Mouse (Mus musculus) ovary, postnatal 36 days (tissue): ENCODE data around the gene Tubb2a.
"Not testable (repeated sequence)": the region's sequence is repeated elsewhere in the genome, so short reads cannot be mapped to it uniquely, and the experiment has no call there.

Experiments
- DNase-seq: peaks from one replicate; pipeline ENCODE4 v3.0.0; 2022; ENCODE audit warnings: low spot score, mixed read lengths

The Tubb2a gene

DNA sequence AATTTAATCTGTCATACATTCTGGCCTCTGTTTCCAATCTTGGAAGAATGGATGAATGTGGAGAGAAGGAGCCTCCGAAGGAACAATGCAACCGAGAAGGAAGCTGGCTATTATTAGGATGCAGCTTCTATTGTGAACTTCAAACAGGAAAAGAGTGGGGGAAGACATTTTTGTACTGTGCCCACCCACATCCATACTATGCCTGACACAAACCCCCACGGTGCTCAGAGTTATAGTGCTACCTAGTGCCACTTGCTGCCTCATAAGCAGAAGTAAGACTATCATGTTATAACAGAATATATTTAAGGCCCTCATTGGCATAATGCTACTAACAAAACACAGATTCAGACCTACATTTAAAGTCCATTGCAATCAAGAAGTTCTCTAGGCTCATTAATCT, 11.6 kb upstream of the Tubb2a start:
- no peak for DNase-seq

DNA sequence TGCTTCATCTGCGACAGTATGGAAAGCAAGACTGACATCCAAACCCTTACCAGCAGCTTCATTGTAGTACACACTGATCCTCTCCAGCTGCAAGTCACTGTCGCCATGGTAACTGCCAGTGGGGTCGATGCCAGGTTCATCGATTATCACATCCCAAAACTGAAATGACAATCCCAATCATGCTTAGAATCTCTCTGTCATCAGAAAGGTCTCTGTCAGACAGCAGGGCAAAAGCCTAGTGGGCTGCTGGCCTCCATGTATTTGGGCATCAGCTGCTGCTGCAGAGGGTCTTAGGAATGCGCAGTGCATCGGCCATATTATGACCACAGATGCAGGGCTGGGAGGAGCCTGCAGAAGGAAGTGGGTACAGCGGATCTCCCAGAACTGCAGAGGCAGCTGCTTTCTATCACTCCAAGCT, 11.1 kb upstream of the Tubb2a start:
- DNase-seq: no peak

DNA sequence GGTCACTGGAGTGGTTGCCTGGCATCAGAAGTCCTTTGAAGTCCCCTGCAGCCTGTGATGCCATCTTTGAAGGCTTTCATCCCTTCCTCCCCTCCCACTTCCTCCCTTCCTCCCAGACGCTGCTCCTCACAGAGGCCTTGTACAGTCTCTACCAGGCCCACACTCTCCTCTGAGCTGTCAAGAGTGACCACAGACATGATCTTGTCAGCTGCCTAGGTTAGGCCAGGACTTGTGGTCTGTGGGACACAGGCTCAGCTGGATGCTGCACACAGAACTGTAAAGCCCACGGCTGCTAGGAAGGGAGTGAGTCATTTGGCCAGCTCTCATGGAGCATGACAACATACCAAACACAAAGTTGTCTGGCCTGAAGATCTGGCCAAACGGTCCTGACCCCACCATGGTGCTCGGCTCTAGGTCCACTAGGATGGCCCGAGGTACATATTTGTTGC, 10.4 kb upstream of the Tubb2a start:
- not testable (repeated sequence) for DNase-seq

DNA sequence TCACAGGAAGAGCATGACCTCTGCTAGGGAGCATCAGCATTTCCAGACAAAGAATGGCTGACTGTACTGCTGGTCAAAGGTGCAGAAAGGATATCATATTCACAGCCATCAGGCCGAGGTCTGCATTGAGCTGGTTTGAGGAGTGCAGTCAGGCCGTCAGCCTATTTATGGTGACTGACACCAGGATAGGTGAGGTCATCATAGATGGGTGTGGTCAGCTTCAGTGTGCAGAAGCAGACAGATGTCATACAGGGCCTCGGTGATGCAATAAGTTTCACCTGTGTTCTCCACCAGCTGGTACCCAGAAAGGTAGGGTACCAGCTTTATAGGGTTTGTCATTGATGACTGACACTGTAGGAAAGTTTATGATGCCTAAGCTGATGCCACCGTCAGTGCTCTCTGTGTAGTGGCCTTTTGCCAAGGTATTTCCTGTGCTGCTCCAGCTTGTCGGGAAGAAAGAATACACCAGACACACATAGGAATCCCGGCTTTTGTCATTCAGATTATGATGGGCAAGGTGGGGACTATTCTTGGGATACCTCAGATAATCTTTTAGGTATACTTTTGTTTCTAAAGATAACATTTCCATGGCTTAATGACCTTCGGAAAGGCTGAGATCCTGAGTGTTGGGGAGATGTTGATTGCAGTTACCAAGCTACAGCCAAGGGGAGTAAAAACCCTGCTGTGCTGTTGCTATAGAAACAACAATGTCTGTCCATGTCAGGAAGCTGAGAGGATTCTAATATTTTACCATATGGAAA, 9.4 kb upstream of the Tubb2a start:
- no peak for DNase-seq

DNA sequence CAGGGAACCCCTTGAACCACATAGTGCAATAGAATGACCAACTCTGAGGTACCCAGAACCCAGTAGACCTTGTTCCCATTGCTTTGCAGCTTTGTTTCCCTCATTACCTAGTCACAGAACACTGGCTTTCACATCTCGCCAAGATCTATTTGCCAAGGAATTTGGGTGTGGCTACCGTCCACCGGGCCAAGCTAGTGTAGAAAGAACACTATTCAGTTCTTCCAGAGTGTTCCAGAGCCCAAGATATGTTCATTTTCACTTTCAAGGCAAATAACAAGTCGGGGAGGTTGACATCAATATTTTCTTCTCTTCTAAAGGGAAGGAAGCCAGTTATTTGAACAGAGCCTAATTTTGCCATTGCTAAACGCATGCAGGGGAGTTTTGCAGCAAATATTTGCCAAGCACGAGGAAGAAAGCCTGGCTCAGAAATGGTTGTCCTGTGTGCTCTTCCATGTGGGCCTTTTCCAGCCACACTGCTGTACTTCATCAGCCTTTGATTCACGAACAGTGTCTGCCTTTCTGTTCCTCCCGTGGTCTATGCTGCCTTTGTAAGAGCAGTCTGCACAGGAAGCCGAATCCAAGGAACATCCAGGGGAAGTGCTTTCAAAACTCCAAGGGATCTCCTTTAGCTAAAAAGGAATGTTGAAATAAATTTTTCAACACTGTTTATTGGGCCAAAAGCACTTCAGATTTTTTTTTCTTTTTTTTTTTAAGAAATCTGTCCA, 6.4 kb upstream of the Tubb2a start:
- DNase-seq: no peak

DNA sequence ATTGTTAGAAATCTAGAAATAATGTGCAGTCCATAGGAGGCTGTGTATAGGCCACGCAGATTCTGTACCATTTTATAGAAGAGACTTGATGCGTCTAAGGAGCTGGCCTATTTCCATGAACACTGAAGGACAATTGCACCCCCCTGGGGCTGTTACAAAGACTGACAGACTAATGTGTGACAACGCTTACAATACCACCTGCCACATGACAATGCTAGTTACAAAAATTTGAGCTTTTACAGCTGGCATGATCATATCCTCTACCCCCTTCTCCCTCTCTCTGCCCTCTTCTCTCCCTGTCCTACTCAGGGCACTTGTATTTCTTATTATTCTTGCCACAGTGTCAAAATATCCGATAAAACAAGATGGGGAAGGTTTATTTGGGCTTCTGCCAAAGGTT, 4.1 kb upstream of the Tubb2a start:
- DNase-seq: no peak

DNA sequence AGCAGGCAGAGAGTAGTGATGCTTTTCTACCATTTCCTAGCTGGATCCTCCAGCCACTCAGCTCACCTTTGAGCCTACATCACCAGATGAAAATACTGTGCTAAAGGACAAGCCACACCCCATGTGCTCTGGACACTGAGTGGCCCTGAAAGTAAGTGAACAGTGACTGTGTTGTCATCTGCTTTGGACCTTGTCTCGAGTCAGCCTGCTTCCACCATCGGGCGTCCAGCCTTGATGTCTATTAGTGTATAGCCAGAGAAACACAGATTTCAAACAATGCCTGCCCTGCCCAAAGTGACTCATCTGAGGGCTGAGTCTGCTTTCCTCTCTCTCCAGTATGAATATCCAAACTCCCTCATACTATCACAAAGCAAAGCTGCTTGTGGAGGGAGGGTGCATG, 2.0 kb upstream of the Tubb2a start:
- DNase-seq: no peak

DNA sequence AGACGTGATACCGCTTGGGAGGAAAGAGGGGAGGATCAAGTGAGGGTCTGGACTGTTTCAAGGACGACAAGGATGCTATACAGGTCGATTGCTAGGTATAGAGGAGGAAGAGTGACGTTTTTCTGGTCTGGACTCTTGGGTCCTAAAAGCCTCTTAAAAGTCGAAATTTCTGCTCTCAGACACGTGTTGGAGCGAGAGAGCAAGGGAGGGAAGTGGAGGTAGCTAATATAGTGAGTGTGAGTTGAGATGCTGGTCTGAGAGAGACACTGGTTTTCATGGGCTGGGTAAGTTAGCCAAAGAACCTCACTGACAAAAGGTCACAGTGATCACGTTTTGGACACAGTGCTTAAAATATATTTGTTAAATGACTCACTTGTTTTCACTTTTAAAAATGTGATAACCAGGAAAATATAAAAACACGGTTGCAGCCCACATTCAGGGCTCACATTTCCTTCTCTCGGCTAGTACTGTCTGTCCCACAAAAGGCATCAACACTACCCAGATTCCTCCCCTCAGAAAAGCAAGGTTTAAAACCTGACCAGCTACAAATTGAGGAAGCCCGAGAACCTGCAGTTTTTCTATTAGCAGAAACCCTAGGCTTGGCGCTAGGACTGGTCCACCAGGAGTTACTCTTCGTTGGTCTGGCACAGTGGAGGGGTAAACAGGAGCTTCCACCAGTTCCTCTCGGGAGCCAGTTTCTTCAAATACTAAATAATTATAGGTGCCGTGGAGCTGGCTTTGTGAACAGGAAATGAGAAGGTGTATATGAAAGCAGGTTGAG, 883 bp upstream of the Tubb2a start:
- DNase-seq: no peak

DNA sequence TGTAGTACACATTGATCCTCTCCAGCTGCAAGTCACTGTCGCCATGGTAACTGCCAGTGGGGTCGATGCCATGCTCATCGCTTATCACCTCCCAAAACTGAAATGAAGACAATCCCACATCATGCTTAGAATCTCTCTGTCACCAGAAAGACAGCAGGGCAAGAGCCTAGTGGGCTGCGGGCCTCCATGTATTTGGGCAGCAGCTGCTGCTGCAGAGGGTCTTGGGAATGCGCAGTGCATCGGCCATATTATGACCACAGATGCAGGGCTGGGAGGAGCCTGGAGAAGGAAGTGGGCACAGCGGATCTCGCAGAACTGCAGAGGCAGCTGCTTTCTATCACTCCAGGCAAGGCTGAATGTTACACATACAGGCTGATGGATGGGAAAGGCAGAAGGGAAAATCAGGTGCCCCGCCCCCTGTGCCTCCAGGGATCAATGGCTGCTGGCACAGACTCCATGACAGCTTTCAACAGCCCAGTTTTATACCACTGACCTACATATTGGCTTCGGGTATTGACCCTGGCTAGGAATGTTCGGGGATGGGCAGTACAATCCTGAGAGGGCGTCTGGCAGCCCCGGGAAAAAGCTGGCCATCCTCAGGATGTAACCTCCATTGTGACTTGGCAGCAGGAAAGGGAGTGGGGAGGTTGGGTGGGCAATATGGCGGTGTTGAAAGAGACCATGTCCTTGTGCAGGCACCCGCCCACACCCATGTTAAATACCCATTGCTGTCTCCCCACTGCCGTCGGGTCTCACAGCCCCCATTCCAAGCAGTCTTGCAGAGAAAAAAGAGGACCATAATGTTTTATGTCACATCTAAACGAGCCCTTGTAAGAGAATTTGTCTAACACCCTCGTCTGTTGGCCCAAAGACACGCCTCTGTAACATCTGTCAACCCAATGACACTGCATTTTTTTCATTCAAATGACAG, 981 bp downstream of the Tubb2a start:
- peak; percentile 21 for DNase-seq

DNA sequence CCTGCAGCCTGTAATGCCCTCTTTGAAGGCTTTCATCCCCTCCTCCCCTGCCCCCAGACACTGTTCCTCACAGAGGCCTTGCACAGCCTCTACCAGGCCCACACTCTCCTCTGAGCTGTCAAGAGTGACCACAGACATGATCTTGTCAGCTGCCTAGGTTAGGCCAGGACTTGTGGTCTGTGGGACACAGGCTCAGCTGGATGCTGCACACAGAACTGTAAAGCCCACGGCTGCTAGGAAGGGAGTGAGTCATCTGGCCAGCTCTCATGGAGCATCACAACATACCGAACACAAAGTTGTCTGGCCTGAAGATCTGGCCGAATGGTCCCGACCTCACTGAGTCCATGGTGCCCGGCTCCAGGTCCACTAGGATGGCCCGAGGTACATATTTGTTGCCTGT, 1.9 kb downstream of the Tubb2a start:
- not testable (repeated sequence) for DNase-seq

DNA sequence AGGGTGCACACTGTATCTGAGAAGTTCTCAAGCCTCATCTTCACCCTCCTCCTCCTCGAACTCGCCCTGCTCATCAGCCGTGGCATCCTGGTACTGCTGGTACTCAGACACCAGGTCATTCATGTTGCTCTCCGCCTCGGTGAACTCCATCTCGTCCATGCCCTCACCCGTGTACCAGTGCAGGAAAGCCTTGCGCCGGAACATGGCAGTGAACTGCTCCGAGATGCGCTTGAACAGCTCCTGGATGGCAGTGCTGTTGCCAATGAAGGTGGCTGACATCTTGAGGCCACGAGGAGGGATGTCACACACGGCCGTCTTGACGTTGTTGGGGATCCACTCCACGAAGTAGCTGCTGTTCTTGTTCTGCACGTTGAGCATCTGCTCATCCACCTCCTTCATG, 3.4 kb downstream of the Tubb2a start:
- DNase-seq: not testable (repeated sequence)

DNA sequence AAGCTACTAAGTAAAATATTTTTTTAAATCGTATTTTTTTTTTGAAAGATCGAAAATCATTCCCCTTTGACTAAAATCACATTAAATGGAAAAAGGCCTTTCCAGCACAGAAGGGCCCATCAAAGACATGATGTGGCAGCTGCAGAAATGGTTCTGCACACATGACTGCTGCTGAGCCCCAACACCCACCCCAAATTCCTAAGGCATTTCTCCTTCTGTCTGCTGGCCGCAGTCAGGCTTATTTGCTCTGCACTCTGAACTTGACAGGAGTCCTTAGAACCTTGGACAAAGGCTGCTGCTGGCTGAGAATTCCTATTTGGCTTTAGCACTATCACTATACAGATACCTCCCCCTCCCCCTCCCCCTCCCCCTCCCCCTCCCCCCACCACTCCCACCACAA, 5.0 kb downstream of the Tubb2a start:
- DNase-seq: no peak

DNA sequence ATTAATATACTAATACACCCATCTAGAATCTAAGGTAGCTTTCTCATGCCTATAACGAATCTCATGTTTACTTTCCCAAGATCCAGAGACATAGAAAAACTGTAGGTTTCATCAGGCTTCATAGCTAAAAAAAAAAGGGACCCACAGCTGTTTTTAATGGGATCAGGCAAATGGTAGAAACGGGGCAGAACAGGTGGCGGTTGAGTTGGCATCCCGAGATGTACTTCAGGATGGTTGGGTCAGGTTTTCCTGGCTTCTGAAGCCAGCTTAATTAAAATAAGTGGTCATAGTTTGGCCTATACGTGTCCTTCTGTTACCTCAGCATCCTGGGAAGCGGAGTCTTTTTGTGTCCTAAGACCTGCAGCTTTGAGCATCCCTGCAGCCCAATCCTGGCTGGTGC, 6.0 kb downstream of the Tubb2a start:
- no peak for DNase-seq

DNA sequence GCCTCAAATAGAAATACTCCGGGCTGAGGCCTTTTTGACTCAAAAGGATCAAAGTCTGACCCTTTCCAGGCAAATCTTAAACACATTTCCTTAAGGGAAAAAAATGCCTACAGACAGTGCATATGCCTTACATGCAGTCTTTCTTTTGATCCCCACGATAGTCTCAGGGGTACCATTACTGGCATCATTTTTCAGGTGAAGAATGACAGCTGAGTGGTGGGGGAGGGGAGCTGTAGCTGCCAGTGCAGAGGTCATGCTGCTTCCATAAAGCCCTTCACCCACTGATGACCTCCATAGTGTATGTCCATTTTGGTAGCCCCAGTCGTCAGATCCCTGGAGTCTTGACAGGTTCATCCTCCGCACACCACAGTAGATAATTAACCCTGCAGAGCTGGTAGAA, 7.5 kb downstream of the Tubb2a start:
- no peak for DNase-seq

DNA sequence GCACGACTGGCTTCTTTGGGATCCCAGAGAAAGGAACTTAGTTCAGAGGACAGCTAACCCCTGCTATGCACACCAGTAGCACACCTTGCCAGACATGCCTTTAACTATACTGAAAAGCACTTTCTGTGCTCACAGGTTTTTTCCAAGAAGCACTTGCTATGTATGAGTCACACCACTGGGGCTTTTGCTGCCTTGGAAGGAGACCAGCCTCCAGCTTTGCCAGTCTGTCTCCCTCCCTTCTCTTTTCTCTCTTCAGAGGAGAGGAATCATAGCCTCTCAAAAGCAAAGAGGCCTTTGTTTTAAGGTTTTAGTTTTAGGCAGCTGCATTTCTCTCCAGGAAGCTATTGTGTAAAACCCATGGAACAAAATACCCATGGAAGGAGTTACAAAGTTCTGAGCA, 11.5 kb downstream of the Tubb2a start:
- DNase-seq: no peak

DNA sequence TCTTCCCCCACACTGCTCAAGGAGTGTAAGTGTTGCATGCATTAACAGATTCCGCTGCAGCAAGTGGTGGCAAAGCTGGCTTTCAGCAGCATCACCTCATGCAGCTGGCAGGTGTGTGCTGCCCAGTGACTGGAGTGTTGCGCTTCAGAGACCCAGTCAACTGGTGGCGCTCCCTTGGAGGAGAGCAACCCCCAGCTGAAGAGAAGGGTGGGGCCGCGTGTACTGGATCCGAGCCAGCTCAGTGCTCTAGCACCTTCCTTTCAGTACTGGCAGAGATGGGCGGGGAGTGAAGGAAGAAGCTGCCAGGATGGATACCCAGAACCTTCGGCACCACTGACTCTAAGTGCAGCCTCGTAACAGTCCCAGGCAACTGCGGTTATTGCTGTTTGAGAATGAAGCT, 15.3 kb downstream of the Tubb2a start:
- DNase-seq: no peak

DNA sequence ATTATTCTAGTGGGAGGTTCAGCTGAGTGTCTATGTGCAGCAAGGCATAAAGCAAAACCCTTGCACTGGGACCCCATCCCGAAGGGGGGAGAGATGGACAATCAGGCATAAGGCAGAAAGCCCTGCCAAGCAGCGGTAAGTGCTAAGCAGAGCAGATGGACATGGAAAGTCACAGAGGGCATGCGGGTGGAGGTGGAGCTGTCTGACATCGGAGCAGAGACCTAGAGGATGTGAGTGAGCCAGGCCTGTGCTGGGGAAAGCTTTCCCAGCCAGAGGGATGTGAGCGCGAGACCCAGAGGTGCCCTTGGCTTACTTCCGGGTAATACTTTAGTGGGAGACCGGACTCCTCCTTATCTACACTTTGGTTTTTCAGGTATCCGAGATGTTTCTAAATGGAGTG, 17.7 kb downstream of the Tubb2a start:
- no peak for DNase-seq

DNA sequence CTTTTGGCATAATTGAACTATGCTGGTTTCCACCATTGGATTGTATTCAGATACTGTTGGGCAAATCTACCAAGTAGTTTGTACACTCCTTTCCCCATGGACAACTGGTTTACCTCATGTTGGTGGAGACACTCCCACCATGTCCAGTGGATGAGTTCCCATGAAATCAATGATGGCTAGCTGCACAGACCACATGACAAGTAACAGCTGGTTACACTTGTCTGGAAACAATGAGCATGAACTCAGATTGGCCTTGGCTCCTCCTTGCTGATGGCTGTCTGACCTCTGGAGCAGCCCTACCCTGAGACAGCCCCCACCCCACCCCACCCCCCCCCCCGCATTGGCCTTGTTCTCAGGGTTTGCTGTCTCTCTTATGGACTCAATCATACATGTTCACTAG, 20.6 kb downstream of the Tubb2a start:
- no peak for DNase-seq

DNA sequence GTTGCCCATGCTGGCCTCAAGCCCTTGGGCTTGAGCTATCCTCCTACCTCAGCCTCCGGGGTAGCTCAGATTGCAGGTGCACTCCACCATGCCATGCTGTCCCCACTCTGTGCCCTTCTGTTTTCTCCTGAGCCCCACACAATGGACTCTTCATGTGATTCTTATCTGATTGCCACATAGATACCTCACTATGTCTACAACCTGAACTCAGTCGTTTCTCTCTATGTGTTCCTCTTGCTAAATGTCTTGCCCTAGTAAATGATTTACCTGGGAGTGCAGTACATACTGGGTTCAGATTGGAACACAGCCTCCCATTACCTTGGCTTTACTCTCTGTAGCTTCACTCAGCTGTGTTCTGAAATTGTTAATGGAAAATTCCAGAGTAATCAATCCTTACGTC, 22.8 kb downstream of the Tubb2a start:
- DNase-seq: no peak

DNA sequence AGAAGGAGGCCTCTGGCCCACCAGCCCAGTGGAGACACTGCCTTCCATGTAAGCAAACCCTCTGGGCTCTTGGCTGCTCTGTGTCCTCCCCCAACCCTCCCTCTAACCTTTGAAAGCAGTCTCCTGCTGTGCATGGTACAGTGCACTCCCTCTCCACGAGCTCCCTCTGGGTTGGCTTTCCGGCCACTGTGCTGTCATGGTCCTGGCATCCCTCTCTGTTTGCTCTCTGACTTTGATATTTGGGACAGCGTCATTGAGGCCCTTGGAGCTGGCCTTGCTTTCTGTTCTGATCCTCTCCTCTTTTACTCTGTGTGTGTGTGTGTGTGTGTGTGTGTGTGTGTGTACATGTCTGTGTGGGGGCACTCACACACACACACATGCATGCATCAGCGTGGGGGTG, 23.4 kb downstream of the Tubb2a start:
- no peak for DNase-seq

DNA sequence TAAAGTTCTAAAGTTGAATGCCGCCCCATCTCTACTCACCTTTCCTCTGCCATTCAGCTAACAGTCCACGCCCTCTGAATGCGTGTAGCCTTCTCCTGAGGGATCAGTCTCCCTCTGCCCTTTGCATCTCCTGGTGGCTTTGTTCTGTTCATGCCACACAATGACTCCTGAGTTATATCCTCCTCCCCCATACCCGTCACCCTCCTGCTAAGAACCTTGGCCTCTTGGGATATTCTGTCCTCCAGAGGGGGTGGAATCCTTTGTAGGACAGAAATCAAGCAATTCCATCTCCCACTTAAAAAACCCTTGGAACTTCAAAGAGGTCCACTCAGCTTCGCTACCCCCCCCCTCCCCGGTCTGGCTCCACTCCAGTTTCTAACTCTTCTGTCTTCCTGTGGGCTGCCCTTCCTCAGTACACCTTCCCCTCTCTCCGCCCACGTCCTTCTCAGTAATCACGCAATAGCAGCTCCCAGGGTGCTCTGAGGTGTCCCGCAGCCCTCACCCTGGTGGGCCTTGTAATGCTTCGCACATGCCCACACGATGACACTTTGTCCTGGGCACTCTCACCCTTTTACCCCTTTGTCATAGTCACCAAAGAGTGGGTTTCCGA, 24.0 kb downstream of the Tubb2a start:
- no peak for DNase-seq
